Mouse (Mus musculus) brain, embryonic 18.5 days (tissue): ENCODE measurements around the gene Tnk2.

Experiments
- DNase-seq: peaks from one replicate; pipeline ENCODE4 v3.0.0-alpha.2; 2012; ENCODE audit warnings: low read depth, low spot score

Gene Tnk2

DNA sequence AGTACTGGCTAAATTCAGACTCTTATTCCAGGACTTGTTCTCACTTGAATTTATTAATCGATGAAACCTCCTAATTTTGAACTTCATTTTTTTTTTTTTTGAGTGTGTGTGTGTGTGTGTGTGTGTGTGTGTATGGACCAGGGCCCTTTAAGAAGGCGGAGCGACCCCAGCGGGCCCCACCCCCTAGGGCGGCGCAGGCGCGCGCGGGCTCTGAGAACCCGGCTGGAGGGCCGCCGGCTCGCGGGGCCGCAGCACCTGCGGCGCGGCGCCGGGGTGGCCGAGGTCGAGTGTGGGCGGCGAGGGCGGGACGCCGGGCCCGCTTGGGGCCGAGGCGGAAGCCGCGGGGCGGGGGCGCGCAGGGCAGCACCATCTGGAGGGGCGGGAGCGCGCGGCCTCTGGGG, at the start of gene Tnk2:
Tnk2 (plus strand) TSS at position 214 of the 401 bp plus-strand sequence.
- peak; percentile 75 for DNase-seq

- DNase-seq, result no peak
These were observed 49.8 kb upstream of the Tnk2 start for GRCm38 (mm10) chr16:32593916-32594315.

DNA sequence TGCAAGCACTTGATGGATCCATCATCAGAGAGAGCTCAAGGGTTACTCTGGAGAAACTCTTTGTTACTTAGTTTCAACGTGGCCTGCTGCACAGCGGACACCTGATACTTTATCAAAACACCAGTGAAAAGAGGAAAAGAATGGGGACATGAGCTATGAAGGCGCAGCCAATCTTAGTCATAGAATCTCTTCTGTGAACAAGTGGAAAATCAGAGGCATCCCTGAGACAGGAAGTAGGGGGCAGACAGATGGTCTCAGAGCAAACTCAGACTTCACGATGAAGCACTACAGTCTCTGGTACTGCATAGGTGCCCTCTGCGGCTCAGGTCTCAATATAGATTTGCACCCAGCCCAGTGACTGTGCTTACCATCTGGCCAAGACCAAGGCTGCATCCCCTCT, 49.0 kb upstream of the Tnk2 start:
- no peak for DNase-seq

- no peak for DNase-seq
These were observed 48.4 kb upstream of the Tnk2 start for GRCm38 (mm10) chr16:32595142-32595855.

GRCm38 (mm10) chr16:32597909-32598381, 45.7 kb upstream of the Tnk2 start:
- DNase-seq, result peak; percentile 10

- no peak for DNase-seq
These were observed 44.5 kb upstream of the Tnk2 start for GRCm38 (mm10) chr16:32599151-32599550.

DNA sequence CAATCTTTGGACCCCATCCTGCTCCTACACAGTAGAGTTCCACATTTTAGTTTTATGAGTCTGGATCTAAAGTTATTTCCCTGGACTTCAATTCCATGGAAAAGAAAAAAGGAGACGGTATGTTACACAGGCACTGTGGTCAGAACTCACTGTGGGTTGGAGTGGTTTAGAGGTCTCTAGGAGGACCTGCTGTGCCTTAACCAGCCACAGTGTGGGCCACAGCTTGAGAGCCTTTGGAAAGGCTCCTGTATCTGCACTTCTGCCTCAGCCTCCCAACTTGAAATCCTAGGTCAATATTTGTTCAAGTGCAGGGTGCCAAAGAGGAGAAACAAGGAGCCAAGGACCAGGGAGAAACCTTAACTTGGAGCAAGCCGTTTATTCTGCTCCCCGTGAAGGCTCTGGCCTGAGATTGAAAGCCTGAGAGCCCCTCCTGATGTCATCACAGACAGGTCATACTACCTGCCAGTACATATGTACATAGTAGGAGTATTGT, 41.4 kb upstream of the Tnk2 start:
- no peak for DNase-seq

GRCm38 (mm10) chr16:32607562-32608343, 35.9 kb upstream of the Tnk2 start:
- no peak for DNase-seq

- DNase-seq, result no peak
These were observed 35.3 kb upstream of the Tnk2 start for GRCm38 (mm10) chr16:32608344-32608711.

- peak; percentile 95 for DNase-seq
These were observed 34.8 kb upstream of the Tnk2 start, which contains the start of gene Tfrc for GRCm38 (mm10) chr16:32608712-32609400. TSS of gene Tfrc (plus strand) at chr16:32608920.

GRCm38 (mm10) chr16:32609401-32609779, 34.3 kb upstream of the Tnk2 start:
- DNase-seq, result no peak

GRCm38 (mm10) chr16:32610460-32611255, 33.0 kb upstream of the Tnk2 start:
- DNase-seq, result no peak

GRCm38 (mm10) chr16:32612052-32612451, 31.6 kb upstream of the Tnk2 start:
- no peak for DNase-seq

DNA sequence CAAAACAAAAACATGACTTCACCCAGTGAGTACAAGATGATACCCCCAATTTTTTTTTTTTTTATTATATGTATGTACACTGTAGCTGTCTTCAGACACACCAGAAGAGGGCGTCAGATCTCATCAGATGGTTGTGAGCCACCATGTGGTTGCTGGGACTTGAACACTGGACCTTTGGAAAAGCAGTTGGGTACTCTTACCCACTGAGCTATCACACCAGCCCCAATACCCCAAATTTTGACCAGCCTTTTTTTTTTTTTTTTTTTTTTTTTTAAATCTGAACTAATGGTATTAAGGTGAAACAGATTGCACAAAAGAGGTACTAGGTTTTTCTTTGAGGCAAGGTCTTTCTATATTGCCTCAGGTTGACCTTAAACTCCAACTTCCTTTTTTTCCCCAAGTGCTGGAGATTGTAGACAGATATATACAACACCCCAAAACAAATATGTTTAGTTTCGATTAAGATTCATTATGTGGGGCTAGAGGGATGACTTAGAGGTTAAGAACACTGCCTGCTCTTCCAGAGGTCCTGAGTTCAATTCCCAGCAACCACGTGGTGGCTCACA, 30.3 kb upstream of the Tnk2 start:
- no peak for DNase-seq

DNA sequence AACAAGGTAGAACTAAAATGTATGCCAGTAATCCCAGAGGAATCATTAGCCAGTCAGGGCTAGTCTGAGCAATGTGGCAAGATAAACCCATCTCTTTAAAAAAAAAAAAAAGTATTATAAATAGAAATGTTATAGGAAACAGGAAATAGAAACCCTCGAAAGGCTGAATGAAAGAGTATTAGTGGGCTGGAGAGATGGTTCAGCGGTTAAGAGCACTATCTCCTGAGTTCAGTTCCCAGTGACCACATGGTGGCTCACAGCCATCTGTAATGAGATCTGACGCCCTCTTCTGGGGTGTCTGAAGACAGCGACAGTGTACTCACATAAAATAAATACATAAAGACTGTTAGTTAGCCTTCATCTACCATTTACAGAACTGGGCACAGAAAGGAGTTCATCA, 29.6 kb upstream of the Tnk2 start:
- DNase-seq, result no peak

DNA sequence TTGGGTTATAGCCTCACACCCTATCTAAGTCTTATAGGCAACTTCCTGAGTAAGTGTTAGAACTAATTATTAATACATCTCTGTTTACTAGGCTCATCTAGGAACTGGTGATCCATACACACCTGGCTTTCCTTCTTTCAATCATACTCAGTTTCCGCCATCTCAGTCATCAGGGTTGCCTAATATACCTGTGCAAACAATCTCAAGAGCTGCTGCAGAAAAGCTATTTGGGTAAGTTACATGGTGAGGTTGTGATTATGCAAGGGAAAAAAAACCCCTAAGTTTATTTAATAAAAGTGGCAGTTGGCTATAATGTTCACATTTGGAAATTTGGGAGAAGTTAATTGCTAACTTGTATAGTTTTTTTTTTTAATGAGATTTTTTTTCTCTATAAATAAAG, 24.7 kb upstream of the Tnk2 start:
- DNase-seq, result no peak

- DNase-seq, result no peak
These were observed 15.5 kb upstream of the Tnk2 start for GRCm38 (mm10) chr16:32628140-32628539.

GRCm38 (mm10) chr16:32632328-32632824, 11.3 kb upstream of the Tnk2 start:
- DNase-seq, result no peak

GRCm38 (mm10) chr16:32633486-32634012, 10.1 kb upstream of the Tnk2 start:
- DNase-seq, result no peak

DNA sequence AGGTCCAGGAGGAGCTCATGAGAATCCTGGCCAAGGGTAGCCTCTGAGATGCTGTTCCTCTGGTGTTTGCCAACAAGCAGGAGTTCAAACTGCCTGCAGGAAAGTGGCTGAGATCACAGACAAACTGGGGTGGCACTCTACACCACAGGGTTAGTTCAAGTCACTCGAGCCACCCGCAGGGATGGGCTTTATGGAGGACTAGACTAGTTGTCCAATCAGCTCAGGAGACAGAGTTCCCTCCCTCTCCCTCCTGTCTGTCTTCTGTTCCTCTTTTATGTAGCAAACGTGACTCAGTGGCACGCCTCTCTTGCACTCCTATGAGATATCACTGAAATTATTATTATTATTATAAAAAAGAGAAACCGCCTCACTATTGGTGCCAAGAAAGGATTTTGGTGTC, 9.5 kb upstream of the Tnk2 start:
- DNase-seq, result no peak

DNA sequence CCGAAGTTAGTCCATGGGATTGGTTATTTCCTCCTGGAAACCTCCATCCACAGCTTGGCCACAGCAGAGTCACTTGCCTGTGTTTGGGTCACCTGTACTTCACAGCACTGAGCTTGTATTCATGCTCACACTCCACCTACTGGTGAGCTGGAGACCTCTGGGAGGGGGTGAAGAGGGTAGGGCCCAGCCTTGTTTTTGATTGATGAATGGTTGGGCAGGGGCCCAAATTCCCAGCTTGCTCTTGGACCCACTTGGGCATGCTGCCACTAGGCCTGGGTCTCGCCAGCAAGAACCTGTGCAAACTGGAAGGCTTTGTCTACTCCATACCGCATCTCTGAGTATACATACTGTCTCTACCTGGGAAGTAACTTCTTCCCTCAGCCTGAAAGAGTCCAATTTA, 8.4 kb upstream of the Tnk2 start:
- DNase-seq, result no peak
